Mouse (Mus musculus) heart, postnatal 25 days (tissue): ENCODE measurements around the gene Atic. TPM values are rescaled to one million over a fixed set of nuclear protein-coding genes. Genes with fewer than 3 reads are reported as not detected.
A peak's percentile ranks its signal among the peaks of the same experiment; 100 is the strongest.

Experiments
- DNase-seq: peaks from one replicate; pipeline ENCODE4 v3.0.0; 2022; ENCODE audit warnings: low spot score
- intact Hi-C: fragments of 180-260 bp; cut with DNase I; formaldehyde crosslinking; loops from one replicate; pipeline ENCODE4 v1.15.1; 2025
- total RNA-seq, 2 experiments: library from RNA; stranded (reverse); gene quantifications; 2 replicates each; pipeline ENCODE4 v1.2.3; 2021

The Atic gene
- 10 to 100 TPM; 18.4 to 21.2 TPM for total RNA-seq

- peak; percentile 89 for DNase-seq
- intact Hi-C loops = loop anchor here (5.0 kb wide), 1 partner anchor 95 kb away; the partner anchor contains the start of gene Fn1
These were observed at the start of gene Atic for GRCm38 (mm10) chr1:71556688-71557612. Gene Atic (plus strand): TSS chr1:71557150.

DNA sequence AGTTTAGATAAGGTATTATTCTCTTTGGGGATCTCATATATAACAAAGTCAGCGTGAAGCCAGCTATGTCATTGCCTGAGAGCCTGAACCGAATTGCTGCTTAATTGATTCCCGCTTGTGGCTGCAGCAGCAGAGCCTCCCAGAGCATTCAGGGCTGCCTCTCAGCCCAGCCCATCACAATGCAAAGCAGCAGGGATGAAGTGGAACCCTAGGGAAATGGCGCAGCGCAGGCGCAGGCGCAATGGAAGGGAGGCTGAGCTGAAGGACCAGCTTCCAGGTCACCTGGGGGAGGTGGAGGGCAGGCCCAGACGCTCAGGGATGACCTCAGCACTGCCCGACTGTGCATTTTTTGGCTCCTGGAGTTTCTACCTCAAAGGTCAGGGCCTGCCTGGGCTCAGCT is 49.7 kb upstream of the Atic start:
- intact Hi-C loops = loop anchor here (2.0 kb wide), 3 partner anchors 218 to 1716 kb away; no protein-coding TSS in a partner anchor
- DNase-seq = no peak

- no peak for DNase-seq
- intact Hi-C loops = no loop called here
These were observed 41.9 kb upstream of the Atic start for GRCm38 (mm10) chr1:71515041-71515440.

DNA sequence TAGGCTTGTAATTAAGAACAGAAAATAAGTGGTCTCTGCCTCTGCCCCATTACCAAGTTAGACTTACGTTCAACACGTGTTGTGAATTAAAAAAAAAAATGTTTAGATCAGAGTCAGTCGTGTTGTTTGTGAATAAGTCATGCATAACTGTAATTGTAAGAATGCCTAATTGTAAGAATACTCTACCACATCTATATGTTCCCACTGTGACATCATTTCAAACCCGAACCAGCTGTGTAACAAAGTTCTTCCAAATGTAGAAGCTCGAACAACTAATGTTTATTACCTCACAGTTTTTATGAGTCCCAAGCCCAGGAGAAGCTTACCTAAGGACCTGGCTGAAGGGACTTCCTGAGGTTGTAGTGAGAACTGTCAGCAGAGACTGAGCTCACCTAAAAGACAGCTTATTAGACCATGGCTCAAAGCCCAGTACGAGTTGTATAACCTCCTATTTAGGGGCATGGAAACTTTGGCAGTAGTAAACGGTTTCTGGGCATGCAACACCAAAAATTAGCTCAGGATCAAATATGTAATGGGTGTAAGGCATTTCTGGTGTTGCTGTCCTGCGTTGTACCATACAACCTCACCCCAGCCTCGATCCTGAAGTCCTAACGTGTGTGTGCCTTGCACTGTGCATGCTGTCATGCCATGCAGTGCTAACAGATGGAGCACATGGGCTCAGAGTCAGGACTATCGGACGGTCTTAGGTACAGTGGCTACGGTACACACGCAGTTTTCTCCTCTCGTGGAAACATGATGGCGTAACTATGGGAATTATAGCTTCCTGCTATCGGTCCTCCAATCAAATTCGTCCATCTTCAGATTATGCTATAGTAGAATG is 27.9 kb upstream of the Atic start:
- intact Hi-C loops = no loop called here
- no peak for DNase-seq

DNA sequence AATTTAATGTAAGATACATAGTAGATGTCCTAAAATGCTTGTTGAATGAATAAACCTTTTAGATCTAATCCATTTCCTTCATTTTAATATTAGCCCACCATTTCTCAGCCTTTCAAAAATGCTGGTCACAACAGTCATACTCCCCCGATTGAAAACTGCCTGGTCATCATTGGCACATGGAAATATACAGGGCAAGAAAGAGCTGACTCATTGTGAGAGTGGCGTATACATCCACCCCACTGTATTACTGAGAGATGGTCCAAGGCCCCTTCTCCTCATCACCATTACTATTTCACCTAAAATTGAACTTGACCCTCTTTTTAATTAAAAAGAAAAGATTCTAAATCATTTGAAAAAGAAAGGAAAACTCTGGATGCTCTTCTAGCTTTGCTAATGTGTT is 26.2 kb upstream of the Atic start:
- intact Hi-C loops = no loop called here
- DNase-seq = no peak

- no peak for DNase-seq
These were observed 25.3 kb upstream of the Atic start for GRCm38 (mm10) chr1:71531653-71532052.

GRCm38 (mm10) chr1:71539641-71540040 is 17.3 kb upstream of the Atic start:
- DNase-seq = no peak
- intact Hi-C loops = no loop called here

More at GRCm38 (mm10) chr1:71531653-71532052, 25.3 kb upstream of the Atic start:
- intact Hi-C loops = no loop called here

DNA sequence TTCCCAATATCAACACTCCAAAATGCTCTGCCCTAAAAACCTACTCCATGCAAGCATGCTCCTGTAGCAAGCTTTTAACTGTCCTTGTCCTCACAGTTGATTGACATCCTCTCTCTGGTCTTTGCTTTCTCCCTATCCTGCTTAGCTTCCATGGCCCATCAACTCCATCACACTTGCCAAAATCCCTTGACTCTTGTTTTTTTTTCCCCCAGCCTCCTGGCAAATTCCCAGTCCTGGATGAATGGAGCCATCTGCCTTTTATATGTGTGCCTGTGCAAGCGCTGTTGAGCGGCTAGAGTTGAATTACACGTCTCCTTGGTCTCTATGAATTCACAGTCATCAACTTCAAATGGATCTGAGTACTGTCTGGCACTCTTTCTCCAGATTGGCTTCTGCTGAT is 16.5 kb upstream of the Atic start:
- intact Hi-C loops = no loop called here
- DNase-seq = peak; percentile 2

- intact Hi-C loops = no loop called here
- DNase-seq = no peak
These were observed 6.2 kb upstream of the Atic start for GRCm38 (mm10) chr1:71550626-71551195.

DNA sequence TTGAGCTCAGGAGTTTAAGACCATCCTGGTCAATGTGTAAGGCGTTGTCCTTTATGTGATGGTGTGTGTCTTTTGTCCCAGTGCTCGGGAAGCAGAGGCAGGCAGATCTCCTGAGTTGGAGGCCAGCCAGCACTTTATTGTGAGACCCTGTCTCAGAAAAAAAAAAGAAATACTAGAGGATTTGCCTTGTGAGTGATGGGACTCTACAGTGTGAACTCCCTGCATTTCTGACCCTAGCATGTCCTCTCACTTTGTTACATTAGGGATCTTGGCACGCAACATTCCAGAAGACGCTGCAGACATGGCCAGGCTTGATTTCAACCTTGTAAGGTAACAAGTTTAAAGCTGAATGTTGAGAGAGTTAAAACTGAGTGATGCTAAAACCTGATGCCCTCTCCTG is 3.7 kb downstream of the Atic start:
- no peak for DNase-seq
- intact Hi-C loops = no loop called here

- intact Hi-C loops = no loop called here
These were observed 7.3 kb downstream of the Atic start for GRCm38 (mm10) chr1:71564291-71564690.

GRCm38 (mm10) chr1:71567884-71568605 is 11.1 kb downstream of the Atic start:
- no peak for DNase-seq
- intact Hi-C loops = no loop called here

More at GRCm38 (mm10) chr1:71564291-71564690, 7.3 kb downstream of the Atic start:
- DNase-seq = no peak

- intact Hi-C loops = no loop called here
- DNase-seq = no peak
These were observed 13.2 kb downstream of the Atic start for GRCm38 (mm10) chr1:71570116-71570515.

GRCm38 (mm10) chr1:71575987-71576386 is 19.0 kb downstream of the Atic start:
- intact Hi-C loops = no loop called here

GRCm38 (mm10) chr1:71576837-71577236 is 19.9 kb downstream of the Atic start:
- intact Hi-C loops = no loop called here
- no peak for DNase-seq

More at GRCm38 (mm10) chr1:71575987-71576386, 19.0 kb downstream of the Atic start:
- no peak for DNase-seq

DNA sequence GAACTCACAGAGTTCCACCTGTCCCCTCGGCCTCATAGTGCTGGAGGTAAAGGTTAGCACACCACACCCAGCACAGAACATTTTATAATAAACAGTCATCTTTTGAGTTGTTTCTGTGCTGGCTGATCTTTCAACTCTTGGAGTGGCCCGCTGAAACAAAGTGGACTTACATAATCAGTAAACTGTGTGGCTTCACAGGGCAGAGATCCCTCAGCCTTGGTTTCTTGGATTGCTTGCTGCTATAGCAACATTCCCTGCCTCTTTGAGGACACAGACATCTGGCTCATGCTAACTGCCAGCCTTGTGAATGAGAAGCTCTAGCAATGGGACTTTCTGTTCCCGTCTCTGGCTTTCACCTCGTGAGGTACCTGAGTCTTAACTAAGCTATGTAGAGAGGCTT is 22.6 kb downstream of the Atic start:
- DNase-seq = no peak
- intact Hi-C loops = no loop called here

DNA sequence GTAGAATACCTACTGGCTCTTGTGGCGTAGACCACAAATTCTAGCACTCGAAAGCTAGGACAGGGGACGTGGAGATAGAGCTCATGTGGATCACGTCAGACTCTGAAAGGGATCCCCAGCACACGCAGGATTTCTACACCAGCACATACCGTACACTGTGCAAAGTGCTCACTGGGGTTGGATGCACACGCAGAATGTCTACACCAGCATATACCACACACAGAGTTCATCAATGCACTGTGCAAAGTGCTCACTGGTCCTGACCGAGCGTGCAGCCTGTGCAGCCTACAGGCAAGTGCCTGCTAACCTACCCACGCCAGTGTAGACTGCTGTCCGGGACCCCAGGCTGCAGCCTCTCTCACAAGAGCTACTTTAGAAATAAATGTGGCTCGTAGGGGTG is 23.5 kb downstream of the Atic start:
- no peak for DNase-seq
- intact Hi-C loops = no loop called here

DNA sequence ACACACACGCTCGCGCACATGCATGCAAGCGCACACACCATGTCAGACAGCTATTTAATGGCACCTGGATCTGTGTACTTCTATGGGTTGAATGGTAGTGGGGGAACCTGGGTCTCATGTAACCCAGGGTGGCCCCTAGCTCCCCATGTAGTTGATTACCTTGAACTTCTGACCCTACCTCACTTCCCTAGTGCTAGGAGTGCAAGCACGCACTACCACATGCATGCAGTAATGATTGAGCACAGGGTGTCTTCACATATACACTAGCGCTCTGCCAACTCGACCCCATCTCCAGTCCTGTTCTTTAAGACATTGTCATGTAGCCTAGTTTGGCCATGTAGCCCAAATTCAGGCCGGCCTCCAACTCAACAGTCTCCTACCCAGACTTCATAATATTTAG is 26.4 kb downstream of the Atic start:
- intact Hi-C loops = no loop called here
- DNase-seq = no peak

GRCm38 (mm10) chr1:71583900-71584299 is 26.9 kb downstream of the Atic start:
- no peak for DNase-seq
- intact Hi-C loops = no loop called here

- intact Hi-C loops = no loop called here
- no peak for DNase-seq
These were observed 29.7 kb downstream of the Atic start for GRCm38 (mm10) chr1:71586658-71587057.
